Mouse (Mus musculus) stomach, embryonic 15.5 days (tissue): ENCODE measurements at regions not wholly inside any gene's neighbourhood (a gene's known extent, or its start where the extent isn't known, plus 50 kb on each side); places are given as distances from the start of the nearest gene placed in this dataset.

Source experiments
- ATAC-seq: fragments of 200-750 bp; cut with Nextera tagmentation; 2 replicates; pipeline ENCODE4 v1.8.0; 2017; ENCODE audit warnings: low read depth, moderate number of reproducible peaks, moderate TSS enrichment; ENCODE audit not compliant: insufficient read depth, low FRiP score
- H3K27ac ChIP-seq: fragments of 300-500 bp; sonication (generic); 2 replicates; pipeline ENCODE4 v1.5.1; 2015; ENCODE audit warnings: mild to moderate bottlenecking, inconsistent platforms
- H3K27me3 ChIP-seq: fragments of 300-500 bp; sonication (generic); replicated peaks from 2 replicates; pipeline ENCODE4 v1.6.1; 2015; ENCODE audit warnings: inconsistent platforms
- H3K36me3 ChIP-seq: fragments of 300-500 bp; sonication (generic); 2 replicates; pipeline ENCODE4 v1.6.1; 2015; ENCODE audit warnings: inconsistent platforms
- H3K4me1 ChIP-seq: fragments of 300-500 bp; sonication (generic); 2 replicates; pipeline ENCODE4 v1.6.1; 2015; ENCODE audit warnings: inconsistent platforms
- H3K4me2 ChIP-seq: fragments of 300-500 bp; sonication (generic); 2 replicates; pipeline ENCODE4 v1.6.1; 2015; ENCODE audit warnings: mild to moderate bottlenecking, inconsistent platforms
- H3K4me3 ChIP-seq: fragments of 300-500 bp; sonication (generic); replicated peaks from 2 replicates; pipeline ENCODE4 v1.5.1; 2015; ENCODE audit warnings: inconsistent platforms
- H3K9ac ChIP-seq: fragments of 300-500 bp; sonication (generic); 2 replicates; pipeline ENCODE4 v1.6.1; 2015; ENCODE audit warnings: inconsistent platforms
- H3K9me3 ChIP-seq: fragments of 300-500 bp; sonication (generic); 2 replicates; pipeline ENCODE4 v1.6.1; 2016; ENCODE audit warnings: inconsistent platforms
- WGBS: fragments of 180-500 bp; shearing (Covaris S2); methylation state at CpG from one replicate; pipeline ENCODE4 v1.1.7; 2015; 5-methylcytosine and 5-hydroxymethylcytosine counted together

- Histone ChIP-seq H3K4me2 (no peak overlapping the region), H3K4me3 (no peak overlapping the region), H3K36me3 (no peaks in the 10 kb centered on the region), H3K27ac (peak overlapping the region; percentile 86), H3K9me3 (no peaks in the 10 kb centered on the region), H3K4me1 (peaks cover 19% of the 10 kb centered on the region), H3K9ac (no peak overlapping the region), H3K27me3 (no peaks in the 10 kb centered on the region)
- ATAC-seq: peak; percentile 90
- WGBS: 16% methylated on average over 7 of the region's 7 CpGs
These were observed 108.9 kb downstream of the Hsd17b3 start for GRCm38 (mm10) chr13:63980012-63980691.

GRCm38 (mm10) chr13:63979581-63979980, 109.4 kb downstream of the Hsd17b3 start:
- peak overlapping the region; percentile 86 for H3K27ac ChIP-seq
- no peaks in the 10 kb centered on the region for H3K36me3 ChIP-seq
- no peak for ATAC-seq
- H3K4me1 ChIP-seq: peaks cover 18% of the 10 kb centered on the region
- no peaks in the 10 kb centered on the region for H3K27me3 ChIP-seq
- no peak overlapping the region for H3K9ac ChIP-seq
- H3K9me3 ChIP-seq: no peaks in the 10 kb centered on the region
- WGBS: 26% methylated on average over 1 of the region's 1 CpGs
- no peak overlapping the region for H3K4me2 ChIP-seq
- H3K4me3 ChIP-seq: no peak overlapping the region

GRCm38 (mm10) chr13:63969907-63970306, 119.1 kb downstream of the Hsd17b3 start:
- Histone ChIP-seq H3K4me1 (no peaks in the 10 kb centered on the region), H3K27me3 (no peaks in the 10 kb centered on the region), H3K4me2 (no peak overlapping the region), H3K9ac (no peak overlapping the region), H3K9me3 (no peaks in the 10 kb centered on the region), H3K4me3 (no peak overlapping the region), H3K27ac (no peak overlapping the region), H3K36me3 (no peaks in the 10 kb centered on the region)
- ATAC-seq: no peak
- WGBS: 72% methylated on average over 2 of the region's 2 CpGs

GRCm38 (mm10) chr13:63968623-63969022, 120.4 kb downstream of the Hsd17b3 start:
- ATAC-seq: no peak
- no peak overlapping the region for H3K4me3 ChIP-seq
- H3K27ac ChIP-seq: no peak overlapping the region
- no peaks in the 10 kb centered on the region for H3K4me1 ChIP-seq
- H3K36me3 ChIP-seq: no peaks in the 10 kb centered on the region
- no peak overlapping the region for H3K9ac ChIP-seq
- H3K9me3 ChIP-seq: no peaks in the 10 kb centered on the region
- no peaks in the 10 kb centered on the region for H3K27me3 ChIP-seq
- 81% methylated on average over 3 of the region's 3 CpGs for WGBS
- H3K4me2 ChIP-seq: no peak overlapping the region

- no peak overlapping the region for H3K9ac ChIP-seq
- 17% methylated on average over 5 of the region's 5 CpGs for WGBS
- no peaks in the 10 kb centered on the region for H3K27me3 ChIP-seq
- peak; percentile 56; the same call in 1 of the 2 replicates for ATAC-seq
- no peaks in the 10 kb centered on the region for H3K4me1 ChIP-seq
- no peak overlapping the region for H3K27ac ChIP-seq
- H3K9me3 ChIP-seq: no peaks in the 10 kb centered on the region
- no peak overlapping the region for H3K4me2 ChIP-seq
- H3K4me3 ChIP-seq: no peak overlapping the region
- H3K36me3 ChIP-seq: no peaks in the 10 kb centered on the region
These were observed 131.9 kb downstream of the Hsd17b3 start for GRCm38 (mm10) chr13:63957098-63957497.

GRCm38 (mm10) chr13:63954305-63954704, 134.7 kb downstream of the Hsd17b3 start:
- no peaks in the 10 kb centered on the region for H3K36me3 ChIP-seq
- peaks cover 8% of the 10 kb centered on the region; the same call in 1 of the 2 replicates for H3K4me1 ChIP-seq
- ATAC-seq: no peak
- 86% methylated on average over 2 of the region's 2 CpGs for WGBS
- no peaks in the 10 kb centered on the region for H3K27me3 ChIP-seq
- H3K27ac ChIP-seq: no peak overlapping the region
- H3K4me3 ChIP-seq: no peak overlapping the region
- no peak overlapping the region for H3K9ac ChIP-seq
- no peaks in the 10 kb centered on the region for H3K9me3 ChIP-seq
- no peak overlapping the region for H3K4me2 ChIP-seq

- 31% methylated on average over 9 of the region's 9 CpGs for WGBS
- no peak overlapping the region for H3K4me2 ChIP-seq
- no peak overlapping the region for H3K4me3 ChIP-seq
- H3K36me3 ChIP-seq: no peaks in the 10 kb centered on the region
- H3K9ac ChIP-seq: no peak overlapping the region
- peak; percentile 19; the same call in 1 of the 2 replicates for ATAC-seq
- no peaks in the 10 kb centered on the region for H3K27me3 ChIP-seq
- H3K9me3 ChIP-seq: no peaks in the 10 kb centered on the region
- peaks cover 8% of the 10 kb centered on the region; the same call in 1 of the 2 replicates for H3K4me1 ChIP-seq
- peak overlapping the region; percentile 80 for H3K27ac ChIP-seq
These were observed 136.9 kb downstream of the Hsd17b3 start for GRCm38 (mm10) chr13:63951922-63952734.

GRCm38 (mm10) chr13:63951136-63951535, 136.1 kb downstream of the Ercc6l2 start:
- peaks cover 8% of the 10 kb centered on the region; the same call in 1 of the 2 replicates for H3K4me1 ChIP-seq
- H3K27ac ChIP-seq: peak overlapping the region; percentile 80
- no peak overlapping the region for H3K4me3 ChIP-seq
- no peaks in the 10 kb centered on the region for H3K36me3 ChIP-seq
- no peak overlapping the region for H3K9ac ChIP-seq
- no peak for ATAC-seq
- WGBS: 47% methylated on average over 8 of the region's 8 CpGs
- H3K9me3 ChIP-seq: no peaks in the 10 kb centered on the region
- no peaks in the 10 kb centered on the region for H3K27me3 ChIP-seq
- H3K4me2 ChIP-seq: no peak overlapping the region
